Mouse (Mus musculus): Measurements from ENCODE around the gene Adck2.

Gene Adck2

DNA sequence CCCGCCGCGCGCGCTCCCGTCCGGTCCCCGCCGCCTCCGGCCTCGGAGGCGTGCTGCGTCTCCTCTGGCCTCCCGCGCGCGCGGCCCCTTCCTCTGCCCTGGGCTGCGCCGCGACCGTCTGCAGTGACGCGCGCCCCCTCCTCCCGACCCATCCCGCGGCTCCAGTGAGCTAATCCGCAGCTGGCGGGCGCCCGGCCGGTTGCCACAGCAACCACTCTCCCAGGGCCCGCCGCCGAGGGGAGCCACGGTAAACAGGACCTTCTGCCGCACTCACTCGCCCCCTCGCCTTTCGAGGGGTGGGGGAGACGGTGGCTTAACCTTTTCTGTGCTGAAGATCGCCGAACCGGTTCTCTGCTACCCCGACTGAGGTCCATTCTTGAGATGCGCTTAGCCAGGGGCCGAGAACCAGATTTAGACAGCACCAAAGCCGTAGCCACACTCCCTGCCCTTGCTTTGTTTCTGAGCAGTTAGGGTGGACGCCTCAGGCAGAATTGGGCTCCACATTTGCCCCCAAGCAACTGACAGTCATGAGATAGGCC is 15.9 kb upstream of the Adck2 start, which contains the start of gene Dennd2a:
Gene Dennd2a (minus strand): TSS at position 145 of the 539 bp plus-strand sequence.
- peak; percentile 71 for DNase-seq (ENCODE audit: low read depth, low spot score)

DNA sequence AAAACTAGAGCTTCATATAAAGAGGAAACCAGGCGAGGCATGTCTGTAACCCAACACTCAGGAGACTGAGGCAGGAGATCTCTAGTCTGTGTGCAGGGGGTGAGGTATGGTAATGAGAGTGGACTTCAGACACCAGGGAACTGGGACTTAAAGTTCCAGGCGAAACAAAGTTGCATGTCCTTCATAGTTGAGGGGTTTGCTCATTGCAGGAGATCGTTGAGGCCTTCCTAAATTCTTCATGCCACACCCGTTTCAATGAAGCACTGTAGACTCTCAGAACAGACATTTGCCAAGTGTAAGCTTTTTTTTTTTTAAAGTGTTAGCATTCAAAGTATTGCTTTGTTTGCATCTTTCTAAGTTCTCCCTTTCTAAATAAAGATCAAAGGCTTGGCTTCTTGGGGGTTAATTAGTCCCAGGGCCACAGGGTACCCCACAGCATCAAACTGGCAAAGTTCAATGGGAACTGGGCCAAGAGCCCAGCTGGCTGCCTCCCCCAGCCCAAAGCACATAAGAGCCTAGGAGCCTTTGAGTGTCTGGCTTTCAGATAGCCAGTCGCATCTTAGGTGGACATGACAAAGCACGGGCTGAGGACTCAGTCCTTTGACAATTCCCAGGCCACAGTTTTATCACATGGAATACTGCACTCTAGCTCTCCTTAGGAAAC is 14.3 kb upstream of the Adck2 start:
- DNase-seq (ENCODE audit: low read depth, low spot score) = peak; percentile 51

DNA sequence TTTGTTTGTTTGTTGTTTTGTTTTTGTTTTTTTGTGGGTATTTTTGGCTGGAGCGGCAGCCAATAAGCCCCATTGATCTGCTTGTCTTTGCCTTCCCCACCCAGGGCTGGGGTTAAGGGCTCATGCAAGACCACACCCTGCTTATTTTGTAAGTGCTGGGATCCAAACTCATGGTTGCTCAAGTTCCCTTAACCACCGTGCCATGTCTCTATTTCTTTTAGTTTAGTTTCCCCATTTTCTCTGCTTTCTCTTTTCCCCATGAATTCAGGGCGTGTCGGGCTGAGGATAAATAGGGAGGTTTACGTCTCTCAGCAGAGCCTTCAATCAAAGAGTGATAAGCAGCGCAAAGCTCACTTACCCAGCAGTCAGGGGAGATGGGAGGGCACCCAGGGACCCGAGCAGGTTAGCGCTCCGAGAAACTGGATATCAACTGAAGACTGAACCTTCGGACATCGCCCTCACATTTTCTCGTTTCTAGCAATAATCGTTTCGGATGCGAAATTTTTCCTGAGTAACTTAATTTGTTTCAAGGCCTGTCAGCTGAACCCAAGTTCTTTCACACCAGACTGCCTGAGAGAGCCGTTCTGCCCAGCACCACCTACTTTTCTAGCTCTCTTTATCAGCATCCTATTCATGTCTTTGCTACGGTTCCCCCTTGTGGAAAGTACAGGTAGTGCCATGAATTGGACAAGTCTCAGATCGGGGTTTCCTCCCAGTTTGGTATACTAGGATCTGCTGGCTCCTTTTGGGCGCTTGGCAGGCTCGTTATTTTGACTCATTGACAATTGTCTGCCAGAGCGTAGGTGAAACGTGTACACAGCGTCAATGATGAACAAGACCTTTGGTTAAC is 11.3 kb upstream of the Adck2 start:
- peak; percentile 98 for DNase-seq (ENCODE audit: low read depth, low spot score)

DNA sequence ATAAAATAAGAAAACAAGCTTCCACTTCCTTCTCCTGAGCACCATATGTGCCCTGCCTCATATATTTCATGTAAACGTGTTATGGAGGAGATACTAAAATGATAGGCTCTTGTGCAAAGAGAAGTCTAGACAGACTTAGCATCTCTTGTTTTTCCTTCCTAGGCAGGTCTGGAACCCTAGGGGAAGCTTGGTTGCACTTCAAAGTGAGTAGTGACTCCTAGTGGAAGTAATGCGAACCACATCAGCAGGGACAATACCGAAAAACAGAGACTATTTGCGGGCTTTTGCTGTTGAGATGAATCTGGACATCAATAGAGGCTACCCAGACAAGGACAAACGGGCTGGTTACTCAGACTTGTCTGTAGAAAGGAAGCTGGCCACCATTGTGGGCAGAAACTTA is 6.1 kb upstream of the Adck2 start:
- DNase-seq (ENCODE audit: low read depth, low spot score) = peak; percentile 85

DNA sequence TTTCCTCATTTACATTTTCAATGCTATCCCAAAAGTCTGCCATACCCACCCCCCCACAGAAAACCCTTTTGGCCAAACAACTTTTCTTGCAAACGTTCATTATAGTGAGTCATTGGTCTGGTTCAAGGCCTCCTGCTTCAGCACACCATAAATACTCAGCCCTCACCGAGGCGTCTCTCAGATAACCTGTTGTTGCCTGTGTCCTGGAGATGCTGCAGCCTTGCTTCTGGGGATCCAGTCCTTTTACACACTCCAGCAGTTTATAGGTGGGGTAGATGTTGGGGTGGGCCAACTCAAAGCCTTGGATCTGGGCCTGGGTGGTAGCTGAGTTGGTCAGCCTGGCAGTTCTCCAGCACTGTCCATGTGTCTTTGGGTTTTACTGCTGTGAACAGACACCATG is 3.2 kb upstream of the Adck2 start:
- no peak for DNase-seq (ENCODE audit: low read depth, low spot score)

DNA sequence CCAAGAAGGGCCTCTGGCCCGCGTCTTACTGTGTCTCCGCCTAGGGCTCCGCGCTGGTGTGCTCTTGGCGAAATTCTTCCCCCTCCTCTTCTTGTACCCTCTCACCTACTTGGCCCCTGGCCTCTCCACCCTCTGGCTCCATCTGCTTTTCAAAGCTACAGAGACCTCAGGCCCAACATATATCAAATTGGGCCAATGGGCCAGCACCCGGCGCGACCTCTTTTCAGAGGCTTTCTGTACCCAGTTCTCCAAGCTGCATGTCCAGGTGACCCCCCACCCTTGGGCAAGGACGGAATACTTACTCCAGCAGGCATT is 839 bp downstream of the Adck2 start:
- no peak for DNase-seq (ENCODE audit: low read depth, low spot score)

DNA sequence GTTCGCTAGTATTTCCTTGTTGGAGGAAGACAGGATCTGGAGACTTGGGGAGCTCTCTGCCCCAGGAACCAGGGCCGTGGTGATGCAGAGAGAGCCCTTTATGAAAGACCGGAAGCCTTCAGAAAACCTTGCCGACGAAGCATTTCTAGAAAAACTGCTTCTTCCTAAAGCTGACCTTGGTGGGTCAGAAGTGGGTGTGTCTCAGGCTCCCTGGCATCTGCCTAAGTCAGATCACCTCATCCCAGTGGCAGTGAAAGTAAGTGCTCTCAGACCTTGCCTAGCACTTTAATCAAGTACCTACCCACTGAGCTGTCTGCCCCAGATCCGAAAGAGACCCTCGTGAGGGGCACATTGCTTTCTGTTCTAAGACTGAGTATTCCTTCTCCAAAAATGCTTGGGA is 1.3 kb downstream of the Adck2 start:
- no peak for DNase-seq (ENCODE audit: low read depth, low spot score)

DNA sequence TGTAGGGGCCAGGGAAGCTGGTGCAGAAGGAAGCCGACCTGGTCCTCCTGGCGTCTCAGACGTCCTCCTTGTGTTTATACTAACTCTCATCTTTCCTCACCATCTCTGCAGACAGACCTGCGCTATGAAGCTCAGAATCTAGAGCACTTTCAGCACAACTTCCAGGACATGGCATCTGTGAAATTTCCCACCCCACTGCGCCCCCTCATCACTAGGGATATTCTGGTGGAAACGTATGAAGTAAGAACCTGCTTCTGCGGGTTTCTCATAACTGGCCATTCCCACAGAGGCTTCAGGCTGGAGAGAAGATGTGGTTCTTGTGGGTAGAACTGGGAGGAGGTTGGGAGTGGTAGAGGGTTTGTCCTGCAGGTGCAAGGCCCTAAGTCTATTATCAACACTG is 5.9 kb downstream of the Adck2 start:
- DNase-seq (ENCODE audit: low read depth, low spot score) = no peak

DNA sequence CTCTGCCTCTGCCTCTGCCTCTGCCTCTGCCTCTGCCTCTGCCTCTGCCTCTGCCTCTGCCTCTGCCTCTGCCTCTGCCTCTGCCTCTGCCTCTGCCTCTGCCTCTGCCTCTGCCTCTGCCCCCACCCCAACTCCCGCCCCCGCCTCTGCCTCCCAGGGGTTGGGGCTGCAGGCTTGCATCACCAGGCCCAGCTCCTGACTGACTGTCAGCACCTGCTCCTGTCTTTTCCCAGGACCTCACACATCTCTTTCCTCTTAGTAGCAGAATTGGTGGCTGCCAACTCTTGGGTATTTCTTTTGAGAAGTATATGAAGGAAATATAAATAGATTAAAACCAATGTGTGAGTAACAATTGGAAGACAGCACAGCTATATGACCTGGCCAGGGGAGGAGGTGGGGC is 6.9 kb downstream of the Adck2 start:
- DNase-seq (ENCODE audit: low read depth, low spot score) = no peak

DNA sequence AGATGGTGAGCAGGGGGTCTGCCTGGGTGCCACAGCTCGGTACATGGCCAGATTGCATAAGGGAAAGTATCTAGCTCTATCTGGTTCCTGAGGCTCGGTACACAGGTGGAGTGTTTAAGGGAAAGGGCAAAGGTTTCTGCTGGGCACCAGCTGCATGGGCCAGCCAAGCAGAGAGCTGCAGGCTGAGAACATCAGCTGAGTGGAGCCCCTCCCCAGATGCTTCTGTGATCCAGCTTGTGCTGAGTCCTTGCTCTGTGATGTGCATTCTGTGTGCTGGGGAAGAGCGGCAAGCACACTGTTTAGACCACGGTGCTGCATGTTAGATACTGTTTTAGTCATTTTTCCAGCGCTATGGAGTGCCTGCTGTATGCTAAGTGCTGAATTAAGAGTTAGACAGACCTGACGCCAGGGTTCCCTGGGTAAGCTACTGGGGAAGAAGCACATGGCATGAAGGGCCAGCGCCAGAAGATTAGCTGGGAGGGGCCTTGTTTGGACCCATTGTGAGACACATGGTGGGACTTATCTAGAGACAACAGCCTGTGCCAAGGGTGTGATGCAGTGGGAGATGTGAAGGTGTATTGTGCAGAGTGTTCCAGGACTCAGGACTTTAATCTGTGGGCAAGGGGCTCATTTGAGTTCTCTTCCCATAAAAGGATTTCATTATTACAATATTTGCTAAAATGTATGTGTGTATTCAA is 7.6 kb downstream of the Adck2 start:
- no peak for DNase-seq (ENCODE audit: low read depth, low spot score)

DNA sequence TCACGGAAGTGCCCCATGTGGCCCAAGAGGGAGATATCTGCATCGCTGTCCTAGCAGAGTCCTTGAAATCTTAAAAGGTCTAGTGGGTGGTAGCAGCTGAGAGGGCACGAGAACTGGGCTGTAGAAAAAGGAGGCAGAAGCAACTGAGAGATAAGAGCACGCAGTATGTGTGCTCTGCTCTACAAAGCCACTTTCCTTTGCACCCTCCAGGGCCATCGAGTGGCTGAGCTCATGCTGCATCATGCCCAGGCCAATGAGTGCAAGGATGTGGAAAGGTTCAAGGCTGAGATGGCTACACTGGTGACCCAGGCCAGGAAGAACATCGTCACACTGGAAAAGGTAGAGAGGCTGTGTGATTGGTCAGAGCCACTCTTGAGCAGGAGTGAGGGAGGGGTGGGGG is 11.8 kb downstream of the Adck2 start, which contains the start of gene Gm42420:
Gene Gm42420 (plus strand): TSS at position 237 of the 400 bp plus-strand sequence.
- DNase-seq (ENCODE audit: low read depth, low spot score) = no peak

DNA sequence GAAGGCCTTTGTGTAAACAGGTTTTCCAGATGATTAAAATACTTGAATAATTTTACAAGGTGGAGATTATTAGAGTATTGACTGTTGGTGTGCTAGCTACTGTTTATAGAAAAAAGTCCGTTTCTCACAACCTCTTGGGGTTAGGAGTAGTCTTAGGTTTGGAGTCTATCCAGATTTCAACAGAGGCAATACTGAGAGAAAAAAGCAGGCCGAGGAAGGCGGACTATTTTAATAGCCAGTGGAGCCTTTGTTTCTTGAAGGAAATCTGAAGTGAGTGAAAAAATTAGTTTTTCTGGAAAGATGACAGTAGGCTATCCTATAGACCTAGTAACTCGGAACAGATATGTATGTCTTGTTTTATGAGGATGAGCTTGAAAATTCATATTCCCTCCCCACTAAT is 17.8 kb downstream of the Adck2 start:
- no peak for DNase-seq (ENCODE audit: low read depth, low spot score)

DNA sequence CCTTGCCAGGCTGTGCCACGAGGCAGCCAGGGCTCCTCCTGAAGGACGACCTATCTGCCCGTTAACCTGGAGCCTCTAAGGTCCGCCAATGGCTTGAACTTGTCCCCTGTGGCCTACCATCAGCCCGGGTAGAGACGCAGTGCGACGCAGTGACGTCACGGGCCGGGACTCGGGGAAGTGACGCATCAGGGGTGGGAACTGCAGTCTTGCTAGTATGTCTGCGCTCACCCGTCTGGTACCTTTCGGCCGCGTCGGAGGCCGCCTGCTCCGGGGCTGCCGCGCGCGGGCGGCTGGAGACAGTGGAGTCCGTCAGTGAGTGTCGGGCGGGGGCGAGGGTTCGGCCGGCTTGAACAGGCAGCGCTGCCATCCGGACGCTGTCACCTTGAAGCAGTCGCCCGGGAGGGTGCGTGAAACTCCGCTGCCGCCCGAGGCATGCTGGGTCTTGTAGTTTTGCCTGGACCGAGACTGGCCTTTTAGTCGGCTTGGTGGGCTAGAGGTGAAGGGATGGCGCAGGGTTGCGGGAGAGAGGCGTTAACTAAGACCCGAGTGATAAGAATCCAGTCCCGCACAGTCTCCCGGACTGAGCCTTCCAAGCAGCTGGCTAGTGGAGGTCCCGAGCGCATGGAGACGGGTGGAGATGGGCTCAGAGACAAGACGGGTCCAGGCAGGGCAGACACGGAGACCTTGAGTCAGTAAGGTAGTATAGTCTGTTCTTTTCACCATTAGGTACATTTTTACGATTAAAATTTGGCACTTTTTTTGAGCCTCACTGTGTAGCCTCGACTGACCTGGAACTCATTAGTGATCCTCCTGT is 18.9 kb downstream of the Adck2 start, which contains the start of gene Ndufb2:
Gene Ndufb2 (plus strand): TSS at position 174 of the 814 bp plus-strand sequence.
- DNase-seq (ENCODE audit: low read depth, low spot score) = peak; percentile 94

DNA sequence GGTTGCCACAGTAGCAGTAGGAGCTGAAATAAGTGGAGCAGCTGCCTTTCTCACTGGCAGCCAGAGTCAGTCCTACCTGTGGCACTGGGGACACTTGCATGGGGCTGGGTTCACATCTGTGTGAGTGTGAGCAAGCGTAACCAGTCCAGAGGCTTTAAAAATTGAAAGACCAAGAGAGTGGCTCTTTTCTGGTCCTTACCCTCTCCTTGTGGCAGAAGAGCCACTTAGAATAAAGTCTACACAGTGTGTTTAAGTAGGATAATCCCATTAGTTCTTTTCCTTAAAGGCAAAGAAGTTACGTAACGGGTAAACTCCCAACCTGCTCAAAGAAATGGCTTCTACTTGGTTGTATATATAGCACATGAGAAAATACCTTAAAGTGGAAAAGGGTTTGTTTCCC is 27.2 kb downstream of the Adck2 start:
- DNase-seq (ENCODE audit: low read depth, low spot score) = no peak

DNA sequence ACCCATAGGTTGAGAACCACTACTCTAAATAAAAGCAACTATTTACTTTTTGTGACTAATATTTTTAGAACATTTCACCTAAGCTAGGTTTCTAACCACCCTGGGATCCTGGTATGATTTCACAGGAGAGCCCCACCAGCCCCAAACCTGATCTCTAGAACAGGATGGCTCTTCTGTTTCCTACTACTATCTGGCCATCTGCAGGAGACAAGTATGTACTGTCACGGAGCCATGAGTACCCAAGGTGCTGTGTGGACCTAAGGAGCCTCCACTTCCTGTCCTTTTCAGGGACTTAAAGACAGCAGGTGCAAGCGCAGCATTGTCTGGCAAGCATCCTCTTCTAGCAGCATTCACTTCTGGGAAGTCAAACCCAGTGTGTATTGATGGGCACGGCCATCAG is 28.2 kb downstream of the Adck2 start:
- no peak for DNase-seq (ENCODE audit: low read depth, low spot score)

DNA sequence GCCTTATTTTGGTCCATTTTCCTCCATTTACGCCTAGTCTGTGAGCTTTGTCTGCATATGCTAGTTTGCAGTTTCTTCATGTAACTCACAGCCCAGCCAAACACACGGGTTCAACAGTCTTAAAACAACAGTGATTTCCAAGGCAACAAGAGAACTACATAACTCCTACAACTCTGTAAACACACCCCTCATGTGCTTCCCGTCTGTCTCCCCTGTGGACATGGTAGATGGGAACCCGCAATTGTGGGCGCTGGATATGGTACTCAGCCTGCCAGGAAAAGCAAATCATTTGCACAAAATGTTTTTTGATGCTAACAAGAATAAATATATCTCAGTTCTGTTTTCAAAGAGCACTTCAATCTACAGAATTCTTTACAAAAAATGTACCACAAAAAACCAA is 30.9 kb downstream of the Adck2 start:
- DNase-seq (ENCODE audit: low read depth, low spot score) = no peak

DNA sequence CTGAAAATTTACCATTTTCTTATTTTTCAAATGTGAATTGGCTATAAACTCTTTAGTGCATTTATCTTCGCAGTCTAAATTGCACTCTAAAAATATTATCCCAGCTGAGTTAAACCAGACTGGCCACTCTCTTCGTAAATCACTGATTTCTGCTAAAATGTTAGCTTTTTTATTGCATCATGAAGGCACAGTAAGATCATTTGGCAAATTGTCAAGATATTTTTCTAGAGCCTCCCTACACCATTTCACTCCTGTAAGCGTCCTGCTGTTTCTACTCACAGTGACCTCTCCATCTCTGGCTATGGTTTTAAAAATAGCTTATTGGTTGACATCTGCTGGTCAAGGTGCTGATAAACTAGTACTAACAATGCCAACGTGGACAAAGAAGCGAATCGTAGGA is 32.4 kb downstream of the Adck2 start:
- DNase-seq (ENCODE audit: low read depth, low spot score) = no peak

DNA sequence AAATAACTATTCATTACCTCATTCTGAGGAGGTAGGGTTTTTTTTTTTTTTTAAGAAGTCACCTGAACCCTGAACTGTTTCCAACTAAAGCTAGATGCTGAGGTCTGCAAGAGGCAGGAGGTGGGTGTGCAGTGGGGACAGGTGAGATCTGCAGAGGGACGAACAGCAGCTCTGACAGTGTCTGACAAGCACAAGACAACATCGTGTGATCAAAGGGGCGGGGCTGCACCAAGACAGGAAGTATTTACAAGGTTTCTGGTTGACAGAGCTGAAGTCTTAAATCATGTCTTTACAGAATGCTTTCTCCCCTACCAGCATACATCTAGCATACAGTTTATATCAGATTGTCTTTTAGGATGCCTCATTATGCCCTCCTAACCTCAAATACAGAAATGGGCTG is 33.2 kb downstream of the Adck2 start:
- DNase-seq (ENCODE audit: low read depth, low spot score) = no peak

DNA sequence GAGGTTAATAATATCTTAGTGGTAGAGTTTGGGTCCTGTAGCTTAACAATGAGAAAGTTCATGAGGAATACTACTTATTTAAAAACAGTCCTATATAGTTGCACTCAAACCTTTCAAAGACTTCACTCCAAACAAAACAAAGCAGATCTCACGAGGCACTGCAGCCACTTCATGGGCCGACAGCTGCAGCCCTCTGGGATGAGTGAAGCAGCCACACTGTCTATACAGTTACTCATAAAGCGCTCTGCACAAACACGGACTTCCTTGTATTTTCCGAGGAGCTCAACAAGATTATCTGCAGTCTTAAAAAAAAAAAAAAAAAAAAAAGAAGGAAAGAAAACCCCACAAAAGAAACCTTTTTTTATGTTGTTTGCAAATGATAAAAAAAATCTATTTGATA is 33.7 kb downstream of the Adck2 start:
- DNase-seq (ENCODE audit: low read depth, low spot score) = no peak

DNA sequence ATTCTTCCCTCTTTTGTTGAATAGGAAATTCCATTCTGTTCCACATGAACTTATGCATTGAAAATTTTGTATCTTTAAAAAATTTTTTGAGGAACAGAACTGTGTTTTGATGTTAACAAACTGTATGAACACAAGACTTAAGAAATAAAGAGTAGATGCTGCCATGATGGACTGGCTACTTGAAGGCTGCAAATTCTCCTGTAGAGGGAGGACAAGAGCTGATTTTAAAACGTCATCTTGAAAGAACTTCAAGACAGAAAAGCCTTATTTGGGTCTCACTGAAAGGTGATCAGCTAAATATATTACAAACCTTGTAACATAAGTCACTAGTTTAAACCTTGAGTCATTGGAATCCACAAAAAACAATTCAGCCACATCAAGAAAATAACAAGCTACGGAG is 36.5 kb downstream of the Adck2 start:
- DNase-seq (ENCODE audit: low read depth, low spot score) = peak; percentile 19

DNA sequence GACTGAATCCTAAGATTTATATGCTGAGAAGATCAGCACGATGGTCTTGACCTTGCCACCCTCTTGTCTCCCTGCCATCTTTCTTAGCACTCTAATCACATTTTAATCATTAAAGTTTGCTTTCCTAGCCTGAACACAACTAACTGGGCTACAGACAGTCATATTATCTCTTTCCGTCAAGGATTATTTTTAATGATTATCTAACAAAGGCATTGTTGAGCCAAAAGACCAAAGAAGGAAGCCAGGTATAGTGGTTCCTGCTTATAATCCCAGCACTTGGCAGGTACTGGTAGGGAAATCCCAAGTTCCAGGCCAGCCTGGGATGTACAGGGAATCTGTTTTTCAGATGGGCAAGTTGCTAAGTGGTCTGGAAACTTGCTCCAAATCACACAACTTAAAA is 37.6 kb downstream of the Adck2 start:
- no peak for DNase-seq (ENCODE audit: low read depth, low spot score)

All from 3T3-L1 (cell line).